9 mouse cellular contexts compared by ENCODE assay signal in the genomic region with DNA sequence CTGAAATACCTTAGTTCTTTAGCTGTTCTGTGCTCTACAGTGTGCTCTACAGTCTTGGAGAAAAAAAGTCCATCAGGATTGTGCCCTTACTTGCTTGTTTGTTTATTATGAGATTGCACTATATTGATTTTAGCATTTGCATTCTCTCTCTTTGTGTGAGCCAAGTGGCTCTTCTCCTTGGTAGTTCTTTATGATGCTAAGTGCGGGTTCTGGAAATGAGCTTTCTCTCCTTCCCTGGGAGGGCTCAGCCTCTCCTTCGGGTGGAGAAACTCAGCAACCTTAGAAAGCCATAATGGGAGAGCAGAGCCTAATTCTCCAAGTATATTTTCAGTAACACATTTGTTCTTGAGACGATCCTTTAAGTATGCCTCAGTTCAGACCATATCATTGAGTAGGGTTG. TPM values are rescaled to one million over a fixed set of nuclear protein-coding genes. Genes with fewer than 3 reads are reported as not detected.
DNase-seq lines count a peak whose midpoint lies in the region; ATAC-seq and TF ChIP-seq lines count a peak whose summit lies in the region.
"Had no signal": no experiment of that assay in that cellular context is flagged by ENCODE, and none has a peak within 500 bp of the region (broad histone marks: within the 10 kb centered on the region; RNA-seq: fewer than 3 reads in every experiment).

No protein-coding gene starts in this region.

- DNase-seq in forebrain, embryonic 10.5 days (ENCODE audit: extremely low spot score, low spot score): no peak
- DNase-seq in liver, embryonic 11.5 days (ENCODE audit: low spot score): no peak
- no peak for DNase-seq in liver
- DNase-seq in hindbrain, embryonic 14.5 days (ENCODE audit: low spot score): no peak
- no peak for DNase-seq in thymus, adult 2 months
- no peak for DNase-seq in spleen, adult 18-20 months
- DNase-seq: cerebellum, adult 2 months had no signal

- H3K27me3 ChIP-seq in forebrain, embryonic 16.5 days (replicated peaks; ENCODE audit: control insufficient read depth, insufficient read depth, low read length): no peaks in the 10 kb centered on the region
- H3K27me3 ChIP-seq in forebrain, embryonic 10.5 days (ENCODE audit: poor library complexity, severe bottlenecking): no peaks in the 10 kb centered on the region
- no peaks in the 10 kb centered on the region for H3K27me3 ChIP-seq in liver, embryonic 11.5 days (replicated peaks; ENCODE audit: control insufficient read depth, insufficient read depth, low read length)
- H3K27me3 ChIP-seq in hindbrain, embryonic 14.5 days (ENCODE audit: control insufficient read depth, insufficient read depth, low read length): no peaks in the 10 kb centered on the region
- H3K27me3 ChIP-seq in midbrain, embryonic 15.5 days (replicated peaks): no peaks in the 10 kb centered on the region
- no peaks in the 10 kb centered on the region for H3K27me3 ChIP-seq in thymus, adult 2 months (ENCODE audit: control insufficient read depth, insufficient read depth, low read length)

- H3K9me3 ChIP-seq in forebrain, embryonic 16.5 days (ENCODE audit: control insufficient read depth, low read length): no peaks in the 10 kb centered on the region
- H3K9me3 ChIP-seq in forebrain, embryonic 10.5 days: no peaks in the 10 kb centered on the region
- H3K9me3 ChIP-seq in liver, embryonic 11.5 days (ENCODE audit: control insufficient read depth, low read length): no peaks in the 10 kb centered on the region
- H3K9me3 ChIP-seq in hindbrain, embryonic 14.5 days (ENCODE audit: control insufficient read depth, low read length): no peaks in the 10 kb centered on the region
- H3K9me3 ChIP-seq in midbrain, embryonic 15.5 days: no peaks in the 10 kb centered on the region

- no peak overlapping the region for H3K9ac ChIP-seq in forebrain, embryonic 16.5 days (replicated peaks; ENCODE audit: low read depth, low read length)
- H3K9ac ChIP-seq in liver, embryonic 11.5 days (ENCODE audit: low read depth, low read length): no peak overlapping the region
- H3K9ac ChIP-seq in hindbrain, embryonic 14.5 days: no peak overlapping the region
- no peak overlapping the region for H3K9ac ChIP-seq in midbrain, embryonic 15.5 days

- no peak overlapping the region for H3K27ac ChIP-seq in forebrain, embryonic 16.5 days (ENCODE audit: low read length)
- no peak overlapping the region for H3K27ac ChIP-seq in forebrain, embryonic 10.5 days
- no peak overlapping the region for H3K27ac ChIP-seq in liver, embryonic 11.5 days (ENCODE audit: low read depth, low read length)
- H3K27ac ChIP-seq in hindbrain, embryonic 14.5 days: no peak overlapping the region
- no peak overlapping the region for H3K27ac ChIP-seq in midbrain, embryonic 15.5 days
- no peak overlapping the region for H3K27ac ChIP-seq in thymus, adult 2 months (ENCODE audit: control insufficient read depth, insufficient read depth, low read length)

- H3K36me3 ChIP-seq in forebrain, embryonic 16.5 days (ENCODE audit: control insufficient read depth, insufficient read depth): no peaks in the 10 kb centered on the region
- H3K36me3 ChIP-seq in forebrain, embryonic 10.5 days (replicated peaks): peaks cover 2% of the 10 kb centered on the region; the same call in 1 of the 2 replicates
- H3K36me3 ChIP-seq in liver, embryonic 11.5 days (ENCODE audit: control insufficient read depth, insufficient read depth, low read length): no peaks in the 10 kb centered on the region
- no peaks in the 10 kb centered on the region for H3K36me3 ChIP-seq in hindbrain, embryonic 14.5 days (replicated peaks; ENCODE audit: control insufficient read depth, insufficient read depth)
- no peaks in the 10 kb centered on the region for H3K36me3 ChIP-seq in midbrain, embryonic 15.5 days (replicated peaks)
- H3K36me3 ChIP-seq in thymus, adult 2 months (ENCODE audit: control insufficient read depth, insufficient read depth, low read length): no peaks in the 10 kb centered on the region

- no peak for TF ChIP-seq CTCF in thymus, adult 2 months (IDR thresholded peaks at IDR 0.05; ENCODE audit: borderline replicate concordance, control insufficient read depth, extremely low read depth, insufficient read depth, low read length, poor library complexity)

- no peak for ATAC-seq in forebrain, embryonic 16.5 days
- no peak for ATAC-seq in liver, embryonic 11.5 days (replicated peaks; ENCODE audit: low FRiP score)
- ATAC-seq in hindbrain, embryonic 14.5 days (ENCODE audit: low FRiP score): no peak
- ATAC-seq in midbrain, embryonic 15.5 days (replicated peaks): no peak

- no peak overlapping the region for H3K4me3 ChIP-seq in forebrain, embryonic 16.5 days (replicated peaks; ENCODE audit: low read length)
- H3K4me3 ChIP-seq in forebrain, embryonic 10.5 days: no peak overlapping the region
- no peak overlapping the region for H3K4me3 ChIP-seq in liver, embryonic 11.5 days (ENCODE audit: low read depth, low read length)
- no peak overlapping the region for H3K4me3 ChIP-seq in hindbrain, embryonic 14.5 days (replicated peaks; ENCODE audit: low read length)
- no peak overlapping the region for H3K4me3 ChIP-seq in midbrain, embryonic 15.5 days
- no peak overlapping the region for H3K4me3 ChIP-seq in thymus, adult 2 months (ENCODE audit: control insufficient read depth, insufficient read depth, low read length)

- peaks cover 20% of the 10 kb centered on the region for H3K4me1 ChIP-seq in forebrain, embryonic 16.5 days (replicated peaks; ENCODE audit: control insufficient read depth, insufficient read depth, low read length)
- H3K4me1 ChIP-seq in forebrain, embryonic 10.5 days: peaks cover 28% of the 10 kb centered on the region
- H3K4me1 ChIP-seq in liver, embryonic 11.5 days (replicated peaks; ENCODE audit: control insufficient read depth, insufficient read depth, low read length): peaks cover 20% of the 10 kb centered on the region; the same call in 1 of the 2 replicates
- peaks cover 30% of the 10 kb centered on the region for H3K4me1 ChIP-seq in hindbrain, embryonic 14.5 days (replicated peaks; ENCODE audit: control insufficient read depth, insufficient read depth, low read length)
- peaks cover 27% of the 10 kb centered on the region for H3K4me1 ChIP-seq in midbrain, embryonic 15.5 days
- peaks cover 6% of the 10 kb centered on the region; the same call in 1 of the 2 replicates for H3K4me1 ChIP-seq in thymus, adult 2 months (replicated peaks; ENCODE audit: control insufficient read depth, insufficient read depth, low read length)

- TF ChIP-seq POLR2A in thymus, adult 2 months (IDR thresholded peaks at IDR 0.05; ENCODE audit: control insufficient read depth, extremely low read depth, insufficient read depth, low read length, poor library complexity): no peak

- WGBS in forebrain, embryonic 16.5 days: 44% methylated on average over 3 of the region's 3 CpGs
- WGBS in forebrain, embryonic 10.5 days: 61% methylated on average over 3 of the region's 3 CpGs
- 54% methylated on average over 3 of the region's 3 CpGs for WGBS in liver, embryonic 11.5 days
- 36% methylated on average over 3 of the region's 3 CpGs for WGBS in hindbrain, embryonic 14.5 days
- 44% methylated on average over 3 of the region's 3 CpGs for WGBS in midbrain, embryonic 15.5 days
- 80% methylated on average over 3 of the region's 3 CpGs for WGBS in thymus, adult 2 months

- H3K4me2 ChIP-seq in forebrain, embryonic 16.5 days (ENCODE audit: low read length): peak overlapping the region; percentile 2
- H3K4me2 ChIP-seq in liver, embryonic 11.5 days: peak overlapping the region; percentile 37; the same call in 1 of the 2 replicates
- peak overlapping the region; percentile 28 for H3K4me2 ChIP-seq in hindbrain, embryonic 14.5 days (replicated peaks)
- H3K4me2 ChIP-seq in midbrain, embryonic 15.5 days: 0 out of 2 replicates have a peak overlapping the region, but pooled peaks have one; percentile 4

RNA-seq across cellular contexts. Expression of gene Lims1, which starts 3.0 kb away (rescaled TPM):
- 64.2 and 73.6 TPM in 2 replicates for polyA plus RNA-seq in forebrain, embryonic 16.5 days (2015; fragmentation: Nextera tagmentation; extraction: Ambion mirVana)
- 98.1 and 102 TPM in 2 replicates for polyA plus RNA-seq in forebrain, embryonic 10.5 days (2016; fragmentation: Nextera tagmentation; extraction: Ambion mirVana)
- polyA plus RNA-seq in liver, embryonic 11.5 days (2014; fragmentation: Nextera tagmentation; extraction: Ambion mirVana): 110 and 131 TPM in 2 replicates
- polyA plus RNA-seq in hindbrain, embryonic 14.5 days (2014; fragmentation: Nextera tagmentation; extraction: Ambion mirVana): 57.2 and 59.8 TPM in 2 replicates
- 52.6 and 54.6 TPM in 2 replicates for polyA plus RNA-seq in midbrain, embryonic 15.5 days (2015; fragmentation: Nextera tagmentation; extraction: Ambion mirVana)
- polyA plus RNA-seq in thymus, adult 2 months (2012; rRNA removed): 30.1 and 38.8 TPM in 2 replicates
